Comparison of ENCODE assay signal across 24 mouse cellular contexts in genomic region chr17:88669921-88670320, GRCm38 (mm10). TPM values are rescaled to one million over a fixed set of nuclear protein-coding genes. Genes with fewer than 3 reads are reported as not detected.
A peak's percentile ranks its signal among the peaks of the same experiment; 100 is the strongest.
DNase-seq lines count a peak whose midpoint lies in the region; ATAC-seq and TF ChIP-seq lines count a peak whose summit lies in the region.
"Had no signal": no experiment of that assay in that cellular context is flagged by ENCODE, and none has a peak within 500 bp of the region (broad histone marks: within the 10 kb centered on the region; RNA-seq: fewer than 3 reads in every experiment).

No protein-coding gene starts in this region.

- peak; percentile 20 for DNase-seq in embryo, embryonic 10.5 days (ENCODE audit: low spot score)
- no peak for DNase-seq in embryo, embryonic 10 days (ENCODE audit: low spot score)
- DNase-seq in testis, postnatal 10 days (ENCODE audit: low spot score), result no peak
- DNase-seq in urinary bladder, postnatal 25 days (ENCODE audit: low spot score), result no peak
- DNase-seq in MN1 (ENCODE audit: low spot score), result no peak
- DNase-seq: adrenal gland, postnatal 25 days; cerebellum, adult 2 months; kidney, adult 2 months; kidney, postnatal 14 days; left cerebral cortex, postnatal 4 days; lung, adult 2 months; lung, postnatal 36 days; right cerebral cortex, adult 18-20 months; thymus, adult 18-20 months; thymus, postnatal 4 days had no signal

- no peak for ATAC-seq in limb, embryonic 12.5 days (ENCODE audit: insufficient number of reproducible peaks, insufficient read depth, low FRiP score, low TSS enrichment, low read depth)
- ATAC-seq in megakaryocyte progenitor cell, adult 5-6 weeks (replicated peaks; ENCODE audit: poor library complexity), result no peak
- ATAC-seq: liver, embryonic 12.5 days had no signal

- H3K27me3 ChIP-seq in testis, adult 2 months (ENCODE audit: control insufficient read depth, insufficient read depth, low read length), result no peaks in the 10 kb centered on the region
- 0 out of 2 replicates have a peak, but pooled peaks cover 3% of the 10 kb centered on the region for H3K27me3 ChIP-seq in limb, embryonic 12.5 days
- H3K27me3 ChIP-seq: embryonic facial prominence, embryonic 13.5 days had no signal

- no peaks in the 10 kb centered on the region for H3K9me3 ChIP-seq in limb, embryonic 12.5 days
- H3K9me3 ChIP-seq: embryonic facial prominence, embryonic 13.5 days; liver, embryonic 12.5 days had no signal

- no peaks in the 10 kb centered on the region for H3K36me3 ChIP-seq in testis, adult 2 months (ENCODE audit: control insufficient read depth, insufficient read depth, low read length)
- H3K36me3 ChIP-seq in limb, embryonic 12.5 days, result no peaks in the 10 kb centered on the region
- H3K36me3 ChIP-seq: embryonic facial prominence, embryonic 13.5 days; G1E; liver, embryonic 12.5 days had no signal

- no peak overlapping the region for H3K4me2 ChIP-seq in limb, embryonic 12.5 days
- H3K4me2 ChIP-seq: embryonic facial prominence, embryonic 13.5 days; liver, embryonic 12.5 days had no signal

- TF ChIP-seq POLR2A in testis, adult 2 months (IDR thresholded peaks at IDR 0.05; ENCODE audit: control insufficient read depth, low read depth, low read length), result no peak

- 16% methylated on average over 2 of the region's 2 CpGs for WGBS in limb, embryonic 12.5 days

- H3K4me3 ChIP-seq in testis, adult 2 months (ENCODE audit: control insufficient read depth, low read depth, low read length), result peak overlapping the region; percentile 16; the same call in 1 of the 2 replicates
- no peak overlapping the region for H3K4me3 ChIP-seq in limb, embryonic 12.5 days (replicated peaks)
- H3K4me3 ChIP-seq: embryonic facial prominence, embryonic 13.5 days; left cerebral cortex, adult 2 months; liver, embryonic 12.5 days had no signal

- peaks cover 9% of the 10 kb centered on the region for H3K4me1 ChIP-seq in testis, adult 2 months (ENCODE audit: control insufficient read depth, insufficient read depth, low read length)
- H3K4me1 ChIP-seq in limb, embryonic 12.5 days (replicated peaks), result peaks cover 19% of the 10 kb centered on the region

- no peak for TF ChIP-seq CTCF in testis, adult 2 months (IDR thresholded peaks at IDR 0.05; ENCODE audit: control insufficient read depth, insufficient read depth, insufficient replicate concordance, low read depth, low read length)

- H3K27ac ChIP-seq in testis, adult 2 months (ENCODE audit: control insufficient read depth, insufficient read depth, low read depth, low read length), result no peak overlapping the region
- H3K27ac ChIP-seq in limb, embryonic 12.5 days, result peak overlapping the region; percentile 47; the same call in 1 of the 2 replicates
- H3K27ac ChIP-seq: embryonic facial prominence, embryonic 13.5 days; left cerebral cortex, adult 2 months; liver, embryonic 12.5 days had no signal

- H3K9ac ChIP-seq in limb, embryonic 12.5 days (replicated peaks), result no peak overlapping the region
- H3K9ac ChIP-seq: embryonic facial prominence, embryonic 13.5 days; liver, embryonic 12.5 days had no signal

RNA-seq across cellular contexts. Expression of gene Gtf2a1l, which starts 1.5 kb away (rescaled TPM):
- polyA plus RNA-seq in testis, adult 2 months (2012; rRNA removed), result 371 and 389 TPM in 2 replicates
- polyA plus RNA-seq in limb, embryonic 12.5 days (2016; fragmentation: Nextera tagmentation; extraction: Ambion mirVana), result 0.49 TPM in 1 of 2 replicates, not detected in the other
- total RNA-seq in megakaryocyte progenitor cell, adult 5-6 weeks (2015), result not detected in 2 replicates
- total RNA-seq in megakaryocyte progenitor cell, adult 5-6 weeks (2017), result not detected in 2 replicates
- total RNA-seq: adrenal gland, postnatal 25 days; G1E; gastrocnemius, postnatal 4 days; hematopoietic stem cell, adult 5-6 weeks had no signal
- polyA plus RNA-seq: G1E; liver, embryonic 12.5 days; lung, adult 2 months had no signal

Comparison
In these comparisons a context has a peak if more than half of its experiments do, and no peak if none do; other contexts are left out.
1. RNA of gene Gtf2a1l, which starts 1.5 kb away (polyA plus RNA-seq): 371 to 389 TPM in testis, adult 2 months; 0.49 TPM in limb, embryonic 12.5 days; every median in the first group is over 100 times any median in the second.